Mouse (Mus musculus) megakaryocyte, embryonic 14.5 days (primary cell): ENCODE measurements around the gene Brinp2. TPM values are rescaled to one million over a fixed set of nuclear protein-coding genes. Genes with fewer than 3 reads are reported as not detected.

Experiments used
- H3K27me3 ChIP-seq: replicated peaks from 2 replicates; pipeline ENCODE3; 2012; ENCODE audit warnings: inconsistent platforms
- H3K36me3 ChIP-seq: replicated peaks from 2 replicates; pipeline ENCODE3; 2012; ENCODE audit warnings: low read length, inconsistent platforms, mixed read lengths
- H3K4me1 ChIP-seq: 2 replicates; pipeline ENCODE4 v1.6.1; 2012; ENCODE audit warnings: inconsistent platforms
- H3K4me3 ChIP-seq: replicated peaks from 2 replicates; pipeline ENCODE3; 2012; ENCODE audit warnings: moderate library complexity, mild to moderate bottlenecking, inconsistent platforms
- H3K9me3 ChIP-seq: 2 replicates; pipeline ENCODE4 v1.6.1; 2012; ENCODE audit warnings: inconsistent platforms
- FLI1 ChIP-seq: IDR thresholded peaks from 2 replicates; pipeline ENCODE4 v1.6.1; 2012; ENCODE audit warnings: low read length, inconsistent platforms, mixed read lengths
- GATA1 ChIP-seq: IDR thresholded peaks from 3 replicates; pipeline ENCODE4 v1.6.1; 2012; ENCODE audit warnings: mixed read lengths, low read length, inconsistent platforms, borderline replicate concordance
- polyA plus RNA-seq: library from polyadenylated mRNA; stranded (reverse); fragments of >175 nt; gene quantifications from 2 replicates; pipeline ENCODE4 v1.2.3, GENCODE M21; 2012; ENCODE audit warnings: low replicate concordance; ENCODE audit not compliant: insufficient read depth

Brinp2 gene
- polyA plus RNA-seq, 1 experiment, result not detected

DNA sequence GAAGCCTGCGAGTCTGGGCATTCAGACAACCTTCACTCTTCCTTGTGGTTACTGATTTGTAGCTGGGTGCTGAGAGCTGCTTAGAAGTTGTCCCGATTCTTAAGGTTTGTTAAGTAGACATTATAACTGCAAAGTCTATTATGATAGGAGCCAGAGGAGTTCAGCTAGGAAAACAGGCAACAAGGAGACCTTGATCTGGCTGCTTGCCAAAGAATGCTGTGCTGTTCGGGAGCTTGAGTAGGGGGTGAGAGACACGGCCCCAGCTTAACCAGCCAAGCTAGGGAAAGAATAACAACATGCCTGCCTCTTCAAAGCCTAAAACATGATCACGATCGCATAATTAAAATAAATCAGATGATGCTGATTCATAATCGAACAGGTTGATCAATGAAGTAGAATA is 59.1 kb downstream of the Brinp2 start:
- no peaks in the 10 kb centered on the region for H3K4me1 ChIP-seq
- no peaks in the 10 kb centered on the region for H3K36me3 ChIP-seq
- peaks cover 19% of the 10 kb centered on the region; the same call in 1 of the 2 replicates for H3K9me3 ChIP-seq
- H3K27me3 ChIP-seq, result no peaks in the 10 kb centered on the region
- TF ChIP-seq GATA1, result no peak
- TF ChIP-seq FLI1, result no peak
- H3K4me3 ChIP-seq, result no peak overlapping the region

DNA sequence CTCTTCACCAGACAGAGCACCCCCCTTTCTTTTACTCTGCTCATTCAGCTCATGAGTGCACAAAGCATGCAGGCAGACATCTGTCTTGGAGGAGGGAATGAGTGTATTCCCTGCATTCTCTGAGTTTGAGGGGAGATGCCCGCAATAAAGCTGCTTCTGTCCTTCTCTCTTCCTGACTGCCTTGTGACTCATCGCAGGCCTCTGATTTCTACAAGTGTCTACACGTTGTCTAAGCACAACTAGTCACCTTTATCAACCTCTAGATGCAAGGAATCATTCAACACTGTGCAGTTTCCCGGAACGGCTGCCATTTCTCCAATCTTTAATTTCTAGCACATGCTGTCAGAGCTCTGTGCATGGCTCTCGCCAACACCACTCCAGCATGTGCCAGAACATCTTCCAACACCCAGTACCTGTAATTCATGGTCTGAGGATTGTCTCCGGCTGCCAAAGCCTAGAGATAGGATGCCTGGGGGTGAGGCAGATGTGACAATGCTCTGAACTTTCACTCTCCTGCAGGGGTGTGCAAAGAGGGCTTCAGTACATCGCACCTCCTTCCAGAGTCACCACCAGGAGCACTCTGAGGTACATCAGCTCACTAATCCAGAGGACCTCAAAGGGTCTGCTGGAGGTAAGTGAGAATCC is 59.7 kb downstream of the Brinp2 start:
- Histone ChIP-seq H3K4me1 (no peaks in the 10 kb centered on the region), H3K36me3 (no peaks in the 10 kb centered on the region)
- no peak for TF ChIP-seq FLI1
- TF ChIP-seq GATA1, result no peak

DNA sequence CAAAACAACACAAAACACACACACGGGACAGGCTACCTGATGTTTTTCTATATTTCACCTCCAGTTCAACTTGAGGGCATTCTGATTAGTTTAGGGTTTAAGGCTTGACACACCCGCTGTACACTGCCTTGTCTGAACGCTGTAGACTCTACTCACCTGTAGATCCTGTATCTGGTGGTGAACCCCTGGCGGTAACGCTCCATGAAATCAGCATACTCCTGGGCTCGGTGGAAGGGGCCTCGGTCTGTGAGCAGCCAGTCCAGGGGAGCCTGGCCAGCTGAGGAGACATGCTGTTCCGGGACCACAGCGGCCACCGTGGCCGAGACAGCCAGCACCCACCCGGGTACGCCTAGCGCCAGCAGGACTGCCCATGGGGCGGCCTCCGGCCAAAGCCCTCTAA is 60.9 kb downstream of the Brinp2 start:
- H3K9me3 ChIP-seq, result peaks cover 19% of the 10 kb centered on the region; the same call in 1 of the 2 replicates
- H3K4me1 ChIP-seq, result no peaks in the 10 kb centered on the region
- no peaks in the 10 kb centered on the region for H3K27me3 ChIP-seq
- no peak overlapping the region for H3K4me3 ChIP-seq
- no peaks in the 10 kb centered on the region for H3K36me3 ChIP-seq
- TF ChIP-seq GATA1 (no peak), FLI1 (no peak)

More for the DNA sequence above, 59.7 kb downstream of the Brinp2 start:
- no peak overlapping the region for H3K4me3 ChIP-seq
- no peaks in the 10 kb centered on the region for H3K27me3 ChIP-seq
- peaks cover 19% of the 10 kb centered on the region; the same call in 1 of the 2 replicates for H3K9me3 ChIP-seq

DNA sequence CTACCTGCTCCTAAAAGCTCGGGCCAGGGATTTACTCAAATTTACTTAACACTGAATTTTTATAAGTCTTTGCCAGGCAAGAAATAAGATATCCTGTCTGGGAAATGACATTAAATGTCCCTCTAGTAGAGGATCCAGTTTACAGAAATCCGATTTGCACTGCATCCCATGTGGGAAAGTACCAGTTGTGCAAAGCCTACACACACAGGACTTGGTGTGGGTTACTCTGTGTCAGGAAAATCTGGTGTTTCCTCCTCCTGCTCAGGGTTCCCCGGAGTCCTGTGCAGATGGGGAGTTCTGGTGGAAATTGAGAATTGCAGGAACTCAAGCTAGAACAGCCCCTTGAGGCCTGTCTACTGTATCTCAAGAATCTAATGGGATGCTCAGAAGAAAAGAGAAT is 70.9 kb downstream of the Brinp2 start:
- Histone ChIP-seq H3K27me3 (no peaks in the 10 kb centered on the region), H3K4me3 (no peak overlapping the region), H3K36me3 (no peaks in the 10 kb centered on the region), H3K4me1 (no peaks in the 10 kb centered on the region), H3K9me3 (peaks cover 7% of the 10 kb centered on the region; the same call in 1 of the 2 replicates)
- TF ChIP-seq FLI1, result no peak
- TF ChIP-seq GATA1, result no peak

DNA sequence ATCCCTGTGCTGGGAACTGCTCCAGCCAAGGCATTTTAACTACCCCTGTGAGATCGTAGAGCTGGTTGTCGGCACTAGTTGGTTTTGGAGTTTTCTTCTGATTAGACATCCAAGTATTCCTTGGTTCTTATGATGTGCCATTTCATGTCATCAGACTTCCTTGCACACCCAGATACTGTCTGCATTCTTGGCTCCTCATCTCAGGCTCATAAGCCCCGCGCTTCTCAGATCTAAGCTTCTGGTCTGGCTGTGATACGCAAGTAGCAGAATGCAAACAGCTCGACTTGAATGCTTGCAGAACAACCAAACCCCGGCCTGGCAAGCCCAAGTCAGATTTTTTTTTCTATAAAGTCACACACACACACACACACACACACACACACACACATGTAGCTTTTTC is 72.3 kb downstream of the Brinp2 start:
- peaks cover 2% of the 10 kb centered on the region for H3K27me3 ChIP-seq
- no peak for TF ChIP-seq GATA1
- TF ChIP-seq FLI1, result no peak
- no peaks in the 10 kb centered on the region for H3K36me3 ChIP-seq
- no peaks in the 10 kb centered on the region for H3K4me1 ChIP-seq
- no peak overlapping the region for H3K4me3 ChIP-seq
- peaks cover 7% of the 10 kb centered on the region; the same call in 1 of the 2 replicates for H3K9me3 ChIP-seq

DNA sequence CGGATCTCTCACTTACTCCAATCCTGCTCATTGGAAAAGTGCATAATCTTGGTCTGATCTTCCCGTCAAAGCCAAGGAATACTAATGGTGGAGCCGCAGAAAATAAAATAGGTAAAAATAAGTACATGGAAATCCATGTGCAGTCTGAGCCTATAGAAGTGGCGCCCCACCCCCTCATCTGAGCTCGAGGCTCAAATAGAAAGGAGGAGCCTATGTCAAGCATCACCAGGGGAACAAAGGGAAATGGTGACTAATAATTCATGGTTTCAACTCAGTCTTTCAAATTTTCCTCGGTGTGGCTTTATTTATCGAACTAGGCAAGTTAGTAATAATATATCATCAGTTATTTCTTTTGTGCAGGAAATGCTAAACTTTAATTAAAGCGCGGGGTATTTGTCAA is 84.1 kb downstream of the Brinp2 start:
- TF ChIP-seq FLI1 (no peak), GATA1 (no peak)
- Histone ChIP-seq H3K9me3 (no peaks in the 10 kb centered on the region), H3K4me1 (0 out of 2 replicates have a peak, but pooled peaks cover 2% of the 10 kb centered on the region), H3K27me3 (no peaks in the 10 kb centered on the region), H3K4me3 (no peak overlapping the region), H3K36me3 (no peaks in the 10 kb centered on the region)

DNA sequence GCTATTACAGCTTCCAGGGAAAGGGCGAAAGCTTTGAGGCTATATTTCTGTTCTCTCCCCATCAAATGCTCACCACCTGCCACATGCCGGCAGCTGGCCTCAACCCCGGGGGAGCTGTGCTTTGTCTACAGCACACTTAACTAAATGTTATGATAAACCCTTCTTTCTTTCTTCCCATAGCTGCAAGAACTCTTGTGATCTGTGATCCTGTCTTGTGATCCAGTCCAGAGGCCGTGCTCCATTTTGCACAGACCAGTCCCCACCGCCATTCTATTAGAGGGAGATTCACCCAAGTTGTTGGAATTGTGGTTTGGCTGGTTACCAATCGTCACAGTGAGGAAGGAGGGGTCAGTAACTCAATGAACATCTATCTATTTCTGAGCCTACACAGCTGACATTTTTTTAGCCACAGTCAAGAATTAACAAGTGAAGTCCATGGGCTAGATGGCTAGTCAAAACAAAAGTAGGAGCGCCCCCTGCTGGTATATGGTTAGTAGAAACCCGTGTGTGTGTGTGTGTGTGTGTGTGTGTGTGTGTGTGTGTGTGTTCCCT is 89.0 kb downstream of the Brinp2 start:
- Histone ChIP-seq H3K36me3 (no peaks in the 10 kb centered on the region), H3K4me1 (0 out of 2 replicates have a peak, but pooled peaks cover 4% of the 10 kb centered on the region), H3K27me3 (no peaks in the 10 kb centered on the region), H3K4me3 (no peak overlapping the region), H3K9me3 (no peaks in the 10 kb centered on the region)
- TF ChIP-seq GATA1 (no peak), FLI1 (no peak)

DNA sequence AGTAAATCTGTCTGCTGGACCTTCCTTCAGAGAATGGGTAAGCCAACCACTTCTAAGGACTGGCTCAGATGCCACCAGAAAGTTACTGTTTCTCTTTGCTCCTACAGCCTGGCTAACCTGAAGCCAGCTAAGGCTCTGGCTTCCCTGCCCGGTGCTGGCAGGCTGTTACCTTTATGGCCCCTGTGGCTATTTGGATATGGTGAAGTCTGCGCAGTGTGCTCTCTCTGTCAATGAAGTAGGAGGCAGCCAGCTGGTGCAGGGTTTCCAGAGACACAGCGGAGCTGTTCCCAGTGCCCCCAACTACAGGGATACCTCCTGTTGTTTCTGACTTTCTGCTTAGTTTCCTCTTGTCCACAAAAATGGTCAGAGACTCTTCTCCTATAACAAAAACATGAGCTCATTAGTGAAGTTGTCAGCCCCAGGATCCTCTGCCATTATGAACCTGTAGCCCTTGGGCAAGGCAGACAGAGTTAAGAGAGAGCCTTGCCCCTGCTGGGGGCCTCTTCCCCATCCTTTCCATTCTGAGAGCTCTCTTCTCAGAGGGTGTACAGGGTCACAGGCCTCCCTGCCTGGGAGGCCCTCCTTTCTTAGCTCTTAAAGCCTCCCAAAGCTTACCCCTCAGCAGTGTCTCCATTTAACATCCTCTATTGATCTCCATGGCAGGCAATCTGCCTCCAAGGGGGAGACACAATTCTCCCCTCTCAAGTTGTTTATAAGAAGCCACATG is 89.7 kb downstream of the Brinp2 start:
- Histone ChIP-seq H3K36me3 (no peaks in the 10 kb centered on the region), H3K9me3 (no peaks in the 10 kb centered on the region), H3K4me1 (0 out of 2 replicates have a peak, but pooled peaks cover 4% of the 10 kb centered on the region), H3K27me3 (no peaks in the 10 kb centered on the region), H3K4me3 (no peak overlapping the region)
- TF ChIP-seq GATA1 (no peak), FLI1 (no peak)

DNA sequence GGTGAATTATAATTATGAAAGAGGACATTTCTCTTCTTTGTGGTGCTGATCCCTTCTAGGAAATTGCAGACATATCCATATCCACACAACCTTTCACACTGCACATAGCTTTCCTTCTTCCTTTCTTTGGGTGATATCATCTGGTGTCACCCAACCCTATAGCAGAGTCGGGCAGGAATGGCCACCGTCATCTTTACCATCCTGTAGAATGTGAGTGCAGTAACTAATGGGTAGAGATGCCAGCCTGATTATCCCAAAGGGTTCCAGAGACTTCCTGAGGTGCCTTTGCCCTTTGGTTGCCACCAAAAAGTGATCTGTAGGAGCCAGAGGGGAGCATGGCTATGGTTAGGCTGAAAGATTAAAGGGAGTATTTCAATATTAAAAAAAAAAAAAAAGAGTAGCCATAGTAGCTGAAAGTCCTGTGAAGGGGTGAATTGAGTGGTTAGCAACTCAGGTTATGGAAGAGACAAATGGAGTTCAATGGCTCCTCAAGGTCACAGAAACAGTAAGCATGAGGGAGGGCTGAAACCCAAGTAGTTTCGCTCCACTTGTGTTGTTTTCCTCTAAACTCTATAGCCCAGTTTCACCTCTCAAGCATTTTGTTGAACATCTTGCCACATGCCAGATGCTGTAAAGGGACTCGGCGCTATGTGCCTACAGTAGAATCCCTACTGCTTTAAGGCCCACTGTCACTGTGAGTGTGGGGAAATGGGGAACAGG is 96.5 kb downstream of the Brinp2 start:
- no peaks in the 10 kb centered on the region for H3K27me3 ChIP-seq
- peaks cover 9% of the 10 kb centered on the region for H3K9me3 ChIP-seq
- TF ChIP-seq FLI1 (no peak), GATA1 (no peak)
- no peaks in the 10 kb centered on the region for H3K4me1 ChIP-seq
- H3K4me3 ChIP-seq, result no peak overlapping the region
- no peaks in the 10 kb centered on the region for H3K36me3 ChIP-seq

DNA sequence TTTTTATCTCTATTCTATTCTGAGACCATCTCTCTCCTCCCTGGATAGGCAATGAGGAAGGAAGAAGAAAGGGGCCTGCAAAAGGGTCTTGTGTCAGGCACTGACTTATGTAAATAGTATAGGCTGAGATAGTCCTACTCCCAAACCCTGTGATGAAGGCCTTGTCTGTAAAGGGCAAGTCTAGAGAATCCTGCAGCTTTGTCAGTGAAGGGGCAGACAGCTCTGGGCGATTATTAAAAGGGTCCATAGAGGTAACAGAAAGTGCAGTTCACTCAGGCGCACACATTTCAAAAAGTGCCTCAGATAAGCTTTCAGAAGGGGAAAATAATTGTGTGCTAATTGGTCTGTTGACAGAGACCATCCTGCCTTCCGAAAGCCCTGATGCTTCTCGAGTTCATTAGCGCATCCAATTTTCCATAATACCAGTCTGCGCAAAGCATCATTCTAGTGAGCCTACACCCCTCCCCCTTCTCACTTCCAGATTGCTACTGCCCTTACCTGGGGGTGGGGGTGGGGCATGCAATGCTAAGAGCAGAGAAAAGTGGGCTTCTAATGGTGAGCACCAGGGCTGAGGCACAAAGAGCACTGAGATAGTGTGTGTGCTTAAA is 97.3 kb downstream of the Brinp2 start:
- H3K4me3 ChIP-seq, result no peak overlapping the region
- H3K36me3 ChIP-seq, result no peaks in the 10 kb centered on the region
- H3K9me3 ChIP-seq, result peaks cover 9% of the 10 kb centered on the region
- no peaks in the 10 kb centered on the region for H3K4me1 ChIP-seq
- TF ChIP-seq FLI1 (no peak), GATA1 (no peak)
- H3K27me3 ChIP-seq, result no peaks in the 10 kb centered on the region
